Mouse (Mus musculus): ENCODE measurements around the gene Senp3. TPM values are rescaled to one million over a fixed set of nuclear protein-coding genes. Genes with fewer than 3 reads are reported as not detected.
"Not testable (repeated sequence)": the region's sequence is repeated elsewhere in the genome, so short reads cannot be mapped to it uniquely, and the experiment has no call there.

Senp3 gene
- polyA plus RNA-seq, 1 experiment from 2014 or later = 105 TPM

DNA sequence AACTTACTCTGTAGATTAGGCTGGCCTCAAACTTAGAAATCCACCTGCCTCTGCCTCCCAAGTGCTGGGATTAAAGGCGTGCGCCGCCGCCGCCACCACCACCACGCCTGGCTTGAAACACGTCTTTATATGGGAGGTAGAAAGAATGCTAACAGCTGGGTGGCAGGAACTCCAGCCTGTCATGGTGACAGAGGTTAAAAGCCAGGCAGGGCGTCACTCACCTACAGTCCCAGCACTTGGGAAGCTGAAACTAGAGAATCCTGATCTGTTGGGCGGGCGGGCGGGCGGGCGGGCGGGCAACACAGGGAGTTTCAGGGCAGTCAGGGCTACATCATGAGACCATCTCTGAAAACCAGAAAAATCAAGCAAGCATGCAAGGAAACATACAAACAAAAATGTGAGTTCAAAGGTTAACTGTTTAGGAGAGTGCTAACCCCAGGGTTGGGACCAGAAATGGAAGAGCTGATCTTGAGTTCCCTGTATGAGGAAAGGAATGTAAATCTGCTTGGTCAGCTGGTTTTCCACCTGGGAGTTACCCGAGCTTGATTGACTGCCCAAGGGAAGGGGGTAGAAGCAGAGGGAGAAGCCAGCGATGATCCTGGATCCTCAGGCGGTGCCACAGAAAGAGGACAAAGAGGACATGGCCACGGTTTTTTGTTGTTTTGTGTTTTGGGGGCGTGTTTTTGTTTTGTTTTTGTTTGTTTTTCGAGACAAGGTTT is 31.2 kb upstream of the Senp3 start:
- H3K4me1 ChIP-seq (replicated peaks) = no peaks in the 10 kb centered on the region
- no peak overlapping the region for H3K9ac ChIP-seq
- H3K4me3 ChIP-seq = no peak overlapping the region
- H3K27me3 ChIP-seq = no peaks in the 10 kb centered on the region
- H3K36me3 ChIP-seq = no peaks in the 10 kb centered on the region
- H3K4me2 ChIP-seq = no peak overlapping the region
- ATAC-seq (ENCODE audit: low read depth) = no peak
- no peak overlapping the region for H3K27ac ChIP-seq (replicated peaks)
- no peaks in the 10 kb centered on the region for H3K9me3 ChIP-seq
- WGBS = 84% methylated on average over 20 of the region's 20 CpGs

DNA sequence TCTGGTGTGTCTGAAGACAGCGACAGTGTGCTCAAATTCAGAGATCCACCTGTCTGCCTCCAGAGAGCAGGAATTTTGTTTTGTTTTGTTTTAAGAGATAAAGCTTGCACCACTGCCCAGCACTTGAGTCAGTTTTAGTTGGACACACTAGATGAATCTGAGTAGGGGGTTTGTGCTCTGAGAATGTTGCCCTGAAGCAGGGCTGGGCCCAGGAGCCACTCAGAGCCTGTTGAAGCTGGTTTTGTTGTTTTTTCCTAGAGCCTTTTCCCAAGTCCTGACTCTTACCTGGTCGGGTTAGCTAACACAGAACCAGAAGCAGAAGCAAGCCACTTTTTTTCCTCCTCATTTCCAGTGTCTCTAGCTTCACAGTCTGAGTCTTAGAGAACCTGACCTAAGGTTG is 29.2 kb upstream of the Senp3 start:
- H3K36me3 ChIP-seq = no peaks in the 10 kb centered on the region
- H3K27ac ChIP-seq (replicated peaks) = no peak overlapping the region
- no peak overlapping the region for H3K4me2 ChIP-seq
- no peak for ATAC-seq (ENCODE audit: low read depth)
- no peaks in the 10 kb centered on the region for H3K9me3 ChIP-seq
- no peak overlapping the region for H3K9ac ChIP-seq
- H3K27me3 ChIP-seq = no peaks in the 10 kb centered on the region
- no peaks in the 10 kb centered on the region; the same call in 1 of the 2 replicates for H3K4me1 ChIP-seq (replicated peaks)
- 76% methylated on average over 2 of the region's 2 CpGs for WGBS
- no peak overlapping the region for H3K4me3 ChIP-seq

DNA sequence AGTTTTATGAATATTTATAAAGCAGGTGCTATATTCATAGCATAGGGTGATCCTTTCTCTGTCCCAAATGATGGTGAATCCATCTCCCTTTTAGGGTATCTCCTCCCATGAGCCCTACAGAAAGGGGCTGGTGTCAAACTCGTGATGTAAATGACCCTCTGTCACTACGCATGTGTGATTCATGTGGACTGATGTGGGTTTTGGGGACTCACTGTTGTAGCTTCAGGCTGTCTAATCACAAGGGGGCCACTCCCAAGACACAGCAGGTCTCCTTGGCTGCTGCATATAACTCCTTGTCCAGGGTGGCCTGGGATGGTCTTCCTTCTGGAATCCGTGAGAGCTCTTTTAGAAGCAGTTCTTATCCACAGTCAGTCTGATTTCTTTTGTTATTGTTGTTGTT is 28.6 kb upstream of the Senp3 start:
- no peak for ATAC-seq (ENCODE audit: low read depth)
- no peak overlapping the region for H3K27ac ChIP-seq (replicated peaks)

DNA sequence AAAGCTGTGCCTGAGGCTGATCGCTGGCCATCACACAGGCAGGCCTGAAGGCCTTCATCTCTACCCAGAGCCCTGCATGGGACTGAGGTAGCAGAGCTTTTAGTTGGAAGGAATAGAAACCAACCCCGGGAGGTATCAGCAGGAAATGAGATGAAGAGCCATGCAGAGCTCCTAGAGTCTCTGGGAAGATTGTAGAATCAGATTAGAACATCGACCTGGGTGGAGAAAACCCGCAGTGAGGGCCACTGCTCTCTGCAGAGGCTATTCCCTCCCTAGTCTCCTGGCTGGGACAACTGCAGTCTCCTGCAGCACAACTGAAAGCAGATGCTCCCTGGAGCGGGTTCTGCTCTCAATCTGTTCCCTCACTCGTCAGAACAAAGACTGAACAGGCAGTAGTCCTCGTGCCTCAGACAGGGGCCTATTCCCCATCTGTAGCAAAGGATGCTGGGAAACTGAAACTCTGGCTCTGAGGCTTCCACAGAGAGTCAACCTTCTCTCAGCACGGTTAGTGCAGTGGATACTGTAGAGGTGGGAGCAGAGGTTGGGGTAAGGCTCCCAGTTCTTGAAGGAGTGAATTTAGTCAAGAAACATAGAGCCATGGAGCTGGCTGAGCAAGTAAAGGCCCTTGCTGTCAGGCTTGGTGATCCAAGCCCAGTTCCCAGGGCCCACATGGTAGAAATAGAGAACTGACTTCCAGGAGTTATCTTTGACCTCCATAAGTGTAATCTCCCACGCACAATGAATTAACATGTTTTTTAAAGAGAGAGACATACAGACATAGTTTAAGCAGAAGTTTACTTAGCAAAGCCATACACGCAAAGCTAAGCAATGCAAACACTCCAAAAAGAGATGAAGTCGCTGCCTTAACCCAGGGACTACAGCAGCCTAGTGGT is 27.9 kb upstream of the Senp3 start:
- 58% methylated on average over 11 of the region's 11 CpGs for WGBS
- H3K4me2 ChIP-seq = no peak overlapping the region
- no peaks in the 10 kb centered on the region for H3K36me3 ChIP-seq
- H3K9ac ChIP-seq = no peak overlapping the region
- no peaks in the 10 kb centered on the region for H3K27me3 ChIP-seq
- H3K4me3 ChIP-seq = no peak overlapping the region
- no peak overlapping the region for H3K27ac ChIP-seq (replicated peaks)
- no peaks in the 10 kb centered on the region for H3K9me3 ChIP-seq
- no peak for ATAC-seq (ENCODE audit: low read depth)
- H3K4me1 ChIP-seq (replicated peaks) = no peaks in the 10 kb centered on the region; the same call in 1 of the 2 replicates

More for the DNA sequence above, 28.6 kb upstream of the Senp3 start:
- Histone ChIP-seq H3K4me1 (replicated peaks) (no peaks in the 10 kb centered on the region; the same call in 1 of the 2 replicates), H3K36me3 (no peaks in the 10 kb centered on the region), H3K9me3 (no peaks in the 10 kb centered on the region), H3K9ac (no peak overlapping the region), H3K4me2 (no peak overlapping the region), H3K4me3 (no peak overlapping the region), H3K27me3 (no peaks in the 10 kb centered on the region)
- 69% methylated on average over 3 of the region's 3 CpGs for WGBS

DNA sequence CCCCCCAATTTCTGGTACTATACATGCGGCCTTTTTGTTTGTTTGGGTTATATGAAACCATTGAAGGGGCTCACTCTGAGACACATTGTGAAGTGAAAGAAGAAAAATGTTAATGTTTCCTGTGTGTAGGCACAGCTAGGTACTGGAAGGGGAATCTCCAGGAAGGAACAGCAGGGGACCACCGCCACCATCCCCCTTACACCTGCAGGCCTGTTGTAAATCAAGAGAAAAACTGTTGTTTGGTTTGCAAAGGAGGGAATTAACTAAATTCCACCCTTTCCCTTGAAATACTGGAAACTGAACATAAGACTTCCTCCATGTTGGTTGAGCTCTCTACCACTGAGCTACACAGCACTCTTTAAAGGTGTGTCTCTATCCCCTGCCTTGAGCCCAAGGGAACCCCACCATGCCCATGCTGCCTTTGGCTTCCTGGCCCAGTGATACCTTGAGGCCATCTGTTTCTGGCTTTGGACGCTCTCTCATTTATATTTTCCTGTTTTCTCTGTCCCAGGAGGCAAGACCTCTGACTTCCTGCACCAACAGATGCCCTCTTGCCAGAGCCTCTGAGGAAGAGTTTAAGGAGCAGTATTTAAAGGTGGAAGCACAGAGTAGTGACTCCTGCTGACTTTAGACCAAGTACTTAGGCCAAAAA is 26.9 kb upstream of the Senp3 start:
- Histone ChIP-seq H3K4me3 (no peak overlapping the region), H3K9me3 (no peaks in the 10 kb centered on the region), H3K4me1 (replicated peaks) (no peaks in the 10 kb centered on the region; the same call in 1 of the 2 replicates), H3K27me3 (no peaks in the 10 kb centered on the region), H3K4me2 (no peak overlapping the region), H3K9ac (no peak overlapping the region), H3K27ac (replicated peaks) (no peak overlapping the region), H3K36me3 (no peaks in the 10 kb centered on the region)
- ATAC-seq (ENCODE audit: low read depth) = no peak
- 78% methylated on average over 3 of the region's 3 CpGs for WGBS

DNA sequence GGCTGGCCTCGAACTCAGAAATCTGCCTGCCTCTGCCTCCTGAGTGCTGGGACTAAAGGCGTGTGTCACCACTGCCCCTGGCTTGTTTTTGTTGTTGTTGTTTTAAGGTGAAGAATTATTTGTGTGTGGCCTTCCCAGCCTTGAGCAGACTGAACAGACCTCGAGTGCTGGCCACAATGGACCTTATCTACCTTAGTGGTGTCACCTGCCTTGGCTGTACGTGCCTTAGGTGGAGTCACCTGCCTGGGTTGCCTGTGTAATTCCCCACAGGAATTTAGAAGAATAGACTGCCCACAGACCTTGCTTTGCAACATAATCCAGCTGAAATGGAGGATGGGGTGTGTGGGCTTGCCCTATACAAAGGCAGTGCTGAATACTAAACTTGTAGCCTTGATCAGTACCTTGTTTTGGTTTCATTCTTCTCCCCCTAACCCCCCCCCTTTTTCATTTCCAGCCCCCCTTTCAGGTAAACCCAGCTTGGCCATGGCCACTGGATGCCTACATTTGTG is 26.0 kb upstream of the Senp3 start:
- no peaks in the 10 kb centered on the region; the same call in 1 of the 2 replicates for H3K4me1 ChIP-seq (replicated peaks)
- H3K4me3 ChIP-seq = no peak overlapping the region
- H3K27ac ChIP-seq (replicated peaks) = no peak overlapping the region
- 84% methylated on average over 4 of the region's 4 CpGs for WGBS
- H3K9me3 ChIP-seq = no peaks in the 10 kb centered on the region
- no peak overlapping the region for H3K9ac ChIP-seq
- no peak for ATAC-seq (ENCODE audit: low read depth)
- H3K4me2 ChIP-seq = no peak overlapping the region
- no peaks in the 10 kb centered on the region for H3K36me3 ChIP-seq
- H3K27me3 ChIP-seq = no peaks in the 10 kb centered on the region

DNA sequence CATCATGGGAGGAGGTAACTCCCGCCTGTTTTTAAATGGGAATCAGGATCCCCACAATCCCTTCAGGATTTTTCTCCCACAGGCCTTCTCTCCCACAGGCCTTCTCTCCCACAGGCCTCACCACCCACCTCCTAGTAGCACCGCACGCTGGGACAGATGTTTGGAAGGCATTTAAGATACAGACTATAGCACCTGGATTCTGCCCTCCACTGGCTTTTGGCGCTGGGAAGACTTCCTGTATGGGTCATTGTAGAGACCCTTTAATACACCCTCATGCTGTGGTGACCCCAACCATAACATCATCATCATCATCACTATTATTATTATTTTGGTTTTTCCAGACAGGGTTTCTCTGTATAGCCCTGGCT is 25.6 kb upstream of the Senp3 start:
- H3K9ac ChIP-seq = no peak overlapping the region
- no peaks in the 10 kb centered on the region for H3K36me3 ChIP-seq
- H3K27me3 ChIP-seq = no peaks in the 10 kb centered on the region
- H3K4me1 ChIP-seq (replicated peaks) = no peaks in the 10 kb centered on the region; the same call in 1 of the 2 replicates
- no peak overlapping the region for H3K4me2 ChIP-seq
- H3K4me3 ChIP-seq = no peak overlapping the region
- no peak overlapping the region for H3K27ac ChIP-seq (replicated peaks)
- 88% methylated on average over 4 of the region's 4 CpGs for WGBS
- ATAC-seq (ENCODE audit: low read depth) = no peak
- H3K9me3 ChIP-seq = no peaks in the 10 kb centered on the region

DNA sequence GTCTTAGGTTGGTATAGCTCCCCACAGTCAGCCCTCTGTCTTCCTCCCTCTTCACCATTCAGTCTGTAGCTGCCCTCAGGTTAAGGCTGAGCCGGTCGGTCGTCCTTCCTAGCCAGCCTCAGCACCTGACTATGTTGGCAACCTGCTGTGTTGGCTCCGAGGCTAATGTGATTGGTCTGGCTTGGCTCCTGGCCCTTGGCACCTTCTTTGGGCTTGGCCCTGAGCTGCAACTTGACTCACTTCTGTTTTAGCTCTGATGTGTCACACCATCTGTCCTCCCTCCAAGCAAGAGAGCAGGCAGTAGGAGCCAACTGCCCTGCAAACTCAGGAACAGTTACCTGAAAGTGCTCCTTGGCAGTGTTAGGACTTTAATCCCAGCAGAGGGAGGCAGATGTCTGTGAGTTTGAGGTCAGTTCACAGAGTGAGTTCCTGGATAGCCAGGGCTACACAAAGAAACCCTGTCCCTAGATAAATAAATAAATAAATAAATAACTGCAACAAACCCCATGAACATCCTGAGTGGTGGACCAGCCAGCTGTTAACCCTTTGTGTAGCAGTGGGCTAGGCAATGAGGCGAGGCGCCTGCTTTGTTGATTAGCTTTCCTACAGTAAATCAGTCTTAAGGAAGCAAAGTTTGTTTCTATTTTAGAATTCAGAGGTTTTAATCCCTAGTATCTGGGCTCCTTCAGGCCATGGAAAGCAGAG is 25.0 kb upstream of the Senp3 start:
- WGBS = 57% methylated on average over 6 of the region's 6 CpGs
- Histone ChIP-seq H3K4me3 (no peak overlapping the region), H3K4me1 (replicated peaks) (no peaks in the 10 kb centered on the region; the same call in 1 of the 2 replicates), H3K9ac (no peak overlapping the region), H3K27me3 (no peaks in the 10 kb centered on the region), H3K36me3 (no peaks in the 10 kb centered on the region), H3K9me3 (no peaks in the 10 kb centered on the region), H3K27ac (replicated peaks) (no peak overlapping the region), H3K4me2 (no peak overlapping the region)
- ATAC-seq (ENCODE audit: low read depth) = no peak

DNA sequence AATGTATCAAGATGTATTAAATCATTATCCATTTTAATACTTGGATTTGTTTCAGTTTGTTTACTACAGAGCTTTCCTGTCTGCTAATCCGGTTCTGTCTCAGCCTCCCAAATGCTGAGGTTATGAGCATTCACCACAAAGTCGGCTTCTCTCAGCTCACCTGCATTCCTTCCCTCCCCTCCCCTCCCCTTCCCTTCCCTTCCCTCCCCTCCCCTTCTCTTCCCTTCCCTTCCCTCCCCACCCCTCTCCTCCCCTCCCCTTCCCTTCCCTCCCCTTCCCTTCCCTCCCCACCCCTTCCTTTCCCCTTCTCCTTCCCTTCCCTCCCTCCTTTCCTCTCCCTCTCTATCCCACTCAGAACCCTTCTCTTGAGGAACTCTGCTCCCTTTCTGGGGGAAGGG is 22.7 kb upstream of the Senp3 start:
- no peak for ATAC-seq (ENCODE audit: low read depth)
- 44% methylated on average over 2 of the region's 2 CpGs for WGBS

DNA sequence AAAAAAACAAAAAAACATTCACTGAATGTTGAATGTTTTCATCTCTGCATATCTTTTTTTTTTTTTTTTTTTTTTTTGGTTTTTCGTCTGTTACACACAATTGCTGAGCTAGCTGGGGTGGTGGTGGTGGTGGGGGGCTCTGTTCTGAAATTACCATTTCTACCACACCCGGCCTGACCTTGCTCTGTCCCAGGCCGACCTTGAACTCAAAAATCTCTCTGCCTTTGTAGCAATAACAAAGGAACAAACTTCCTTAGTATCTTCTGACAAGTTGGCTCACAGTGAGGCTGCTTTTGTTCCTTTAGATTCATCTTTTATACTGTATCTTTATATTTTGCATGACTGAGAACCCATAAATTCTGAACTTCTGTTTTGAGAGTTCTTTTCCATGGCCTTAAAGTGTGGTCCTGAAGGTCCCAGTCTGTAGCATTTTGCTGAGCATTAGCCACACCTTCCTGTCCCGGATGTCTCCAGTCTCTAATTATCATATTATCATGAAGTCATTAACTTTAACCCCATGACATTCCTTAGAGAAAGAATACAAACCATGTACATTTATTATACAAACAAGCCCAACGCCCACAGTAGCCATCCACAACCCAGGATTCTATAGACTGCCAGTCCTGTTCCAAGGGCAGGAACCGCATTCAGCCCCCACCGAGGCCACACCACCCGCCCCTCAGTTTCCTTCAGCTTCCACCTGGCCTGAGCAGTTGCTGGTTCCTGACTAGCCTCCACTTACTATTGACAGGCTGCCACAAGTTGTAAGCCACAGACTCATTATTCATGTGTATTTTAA is 22.1 kb upstream of the Senp3 start:
- Histone ChIP-seq H3K9ac (no peak overlapping the region), H3K27me3 (no peaks in the 10 kb centered on the region), H3K9me3 (no peaks in the 10 kb centered on the region), H3K4me3 (no peak overlapping the region), H3K27ac (replicated peaks) (no peak overlapping the region), H3K4me1 (replicated peaks) (no peaks in the 10 kb centered on the region; the same call in 1 of the 2 replicates), H3K36me3 (no peaks in the 10 kb centered on the region), H3K4me2 (no peak overlapping the region)
- WGBS = 74% methylated on average over 8 of the region's 8 CpGs
- ATAC-seq (ENCODE audit: low read depth) = no peak

More for the DNA sequence above, 22.7 kb upstream of the Senp3 start:
- Histone ChIP-seq H3K27ac (replicated peaks) (no peak overlapping the region), H3K4me2 (no peak overlapping the region), H3K4me3 (no peak overlapping the region), H3K36me3 (no peaks in the 10 kb centered on the region), H3K9ac (no peak overlapping the region), H3K4me1 (replicated peaks) (no peaks in the 10 kb centered on the region; the same call in 1 of the 2 replicates), H3K27me3 (no peaks in the 10 kb centered on the region), H3K9me3 (no peaks in the 10 kb centered on the region)

DNA sequence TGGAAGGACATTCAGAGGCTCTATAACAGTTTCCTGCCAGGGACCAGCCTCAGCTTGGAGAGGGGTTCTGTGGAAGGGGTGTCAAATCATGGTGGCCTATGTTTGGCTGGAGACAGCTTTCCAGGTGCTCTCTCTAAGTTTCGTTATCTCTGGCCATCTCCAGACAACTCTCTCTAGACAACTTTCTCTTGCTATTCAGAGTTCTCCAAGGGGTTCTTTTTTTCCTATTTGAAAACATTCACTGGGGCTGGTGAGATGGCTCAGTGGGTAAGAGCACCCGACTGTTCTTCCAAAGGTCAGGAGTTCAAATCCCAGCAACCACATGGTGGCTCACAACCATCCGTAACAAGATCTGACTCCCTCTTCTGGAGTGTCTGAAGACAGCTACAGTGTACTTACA is 21.5 kb upstream of the Senp3 start:
- not testable (repeated sequence) for ATAC-seq (ENCODE audit: low read depth); H3K4me1 ChIP-seq (replicated peaks); H3K4me3 ChIP-seq; H3K9me3 ChIP-seq; H3K36me3 ChIP-seq; H3K4me2 ChIP-seq; H3K9ac ChIP-seq; H3K27ac ChIP-seq (replicated peaks); H3K27me3 ChIP-seq
- 63% methylated on average over 3 of the region's 3 CpGs for WGBS

Data from neural tube, embryonic 13.5 days (tissue).